Mouse (Mus musculus): ENCODE results near the gene Poc1a. TPM values are rescaled to one million over a fixed set of nuclear protein-coding genes. Genes with fewer than 3 reads are reported as not detected.

Poc1a gene
- total RNA-seq (2021): 1 to 10 TPM; 3.7 to 5.2 TPM
- long read RNA-seq, experiment 1, partial matches to known transcripts: 1 of 4 reads
- long read RNA-seq, experiment 1, other reads (novel, unspliced or antisense): 0 of 4 reads
- long read RNA-seq, experiment 2, partial matches to known transcripts: 0 of 3 reads
- long read RNA-seq, experiment 2, other reads (novel, unspliced or antisense): 0 of 3 reads

- peak; percentile 92 for DNase-seq
These were observed at the start of gene Poc1a for GRCm38 (mm10) chr9:106280808-106281544. Gene Poc1a (plus strand): TSS chr9:106281061.

- DNase-seq: no peak
These were observed 49.6 kb upstream of the Poc1a start for GRCm38 (mm10) chr9:106231220-106231619.

- no peak for DNase-seq
These were observed 49.0 kb upstream of the Poc1a start for GRCm38 (mm10) chr9:106231816-106232215.

GRCm38 (mm10) chr9:106232956-106233355 lies 47.9 kb upstream of the Poc1a start:
- no peak for DNase-seq

GRCm38 (mm10) chr9:106233953-106234352 lies 46.9 kb upstream of the Poc1a start:
- DNase-seq: no peak

GRCm38 (mm10) chr9:106235194-106235830 lies 45.5 kb upstream of the Poc1a start:
- DNase-seq: no peak

- no peak for DNase-seq
These were observed 44.6 kb upstream of the Poc1a start for GRCm38 (mm10) chr9:106236156-106236817.

GRCm38 (mm10) chr9:106236818-106237211 lies 44.0 kb upstream of the Poc1a start:
- DNase-seq: no peak

- DNase-seq: no peak
These were observed 43.5 kb upstream of the Poc1a start for GRCm38 (mm10) chr9:106237401-106237800.

GRCm38 (mm10) chr9:106237878-106238277 lies 43.0 kb upstream of the Poc1a start:
- no peak for DNase-seq

GRCm38 (mm10) chr9:106241541-106242164 lies 39.2 kb upstream of the Poc1a start:
- no peak for DNase-seq

GRCm38 (mm10) chr9:106242813-106243488 lies 37.9 kb upstream of the Poc1a start:
- DNase-seq: no peak

- DNase-seq: no peak
These were observed 31.3 kb upstream of the Poc1a start for GRCm38 (mm10) chr9:106249550-106249949.

GRCm38 (mm10) chr9:106250245-106250644 lies 30.6 kb upstream of the Poc1a start:
- no peak for DNase-seq

GRCm38 (mm10) chr9:106251066-106251465 lies 29.8 kb upstream of the Poc1a start:
- no peak for DNase-seq

- DNase-seq: no peak
These were observed 26.9 kb upstream of the Poc1a start for GRCm38 (mm10) chr9:106254001-106254400.

- DNase-seq: no peak
These were observed 22.4 kb upstream of the Poc1a start for GRCm38 (mm10) chr9:106258412-106258811.

GRCm38 (mm10) chr9:106258990-106259389 lies 21.9 kb upstream of the Poc1a start:
- no peak for DNase-seq

- DNase-seq: no peak
These were observed 19.8 kb upstream of the Poc1a start for GRCm38 (mm10) chr9:106261058-106261457.

GRCm38 (mm10) chr9:106261491-106261890 lies 19.4 kb upstream of the Poc1a start:
- DNase-seq: no peak

- DNase-seq: no peak
These were observed 18.8 kb upstream of the Poc1a start for GRCm38 (mm10) chr9:106262075-106262474.

GRCm38 (mm10) chr9:106263381-106263924 lies 17.4 kb upstream of the Poc1a start:
- DNase-seq: no peak
